Mouse (Mus musculus): ENCODE data around the gene Phf24. TPM values are rescaled to one million over a fixed set of nuclear protein-coding genes. Genes with fewer than 3 reads are reported as not detected.
A peak's percentile ranks its signal among the peaks of the same experiment; 100 is the strongest.

Gene Phf24
- total RNA-seq, 2 experiments from 2014 or later = 6.5 to 7.7 TPM

DNA sequence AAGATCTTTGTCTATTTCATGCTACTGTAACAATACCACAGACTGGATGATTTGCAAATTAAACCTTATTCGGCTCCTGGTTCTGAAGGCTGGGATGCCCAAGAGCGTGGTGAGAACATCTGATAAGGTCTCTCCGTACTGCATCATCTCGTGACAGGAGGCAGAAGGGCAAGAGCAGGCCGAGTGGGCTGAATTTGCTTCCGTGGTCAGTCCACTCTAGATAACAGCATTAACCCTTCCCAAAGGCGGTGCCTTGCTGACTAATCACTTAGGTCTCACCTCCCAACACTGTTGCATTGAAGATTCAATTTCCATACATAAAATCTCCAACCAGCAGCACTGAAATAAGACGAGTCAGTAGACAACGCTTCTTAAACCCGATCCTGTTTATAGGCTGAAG, 3.1 kb upstream of the Phf24 start:
- no peak for DNase-seq

DNA sequence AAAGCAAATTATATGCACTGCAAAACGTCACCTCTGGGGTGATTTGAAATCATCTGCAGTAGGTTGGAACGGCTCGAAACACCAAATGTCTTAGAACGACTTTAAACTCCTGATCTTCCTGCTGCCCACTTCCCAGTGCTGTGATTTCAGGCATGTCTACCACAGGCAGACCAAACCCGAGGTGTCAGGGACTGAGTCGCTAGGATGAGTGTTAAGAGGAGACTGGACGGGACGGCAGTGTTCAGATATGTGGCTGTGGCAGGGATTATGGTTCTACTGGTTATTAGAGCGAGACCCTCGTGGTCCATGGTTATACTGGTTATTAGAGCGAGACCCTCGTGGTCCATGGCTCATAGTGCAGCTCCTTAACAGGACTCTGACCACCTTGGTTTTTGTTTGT, 1.1 kb upstream of the Phf24 start:
- no peak for DNase-seq

DNA sequence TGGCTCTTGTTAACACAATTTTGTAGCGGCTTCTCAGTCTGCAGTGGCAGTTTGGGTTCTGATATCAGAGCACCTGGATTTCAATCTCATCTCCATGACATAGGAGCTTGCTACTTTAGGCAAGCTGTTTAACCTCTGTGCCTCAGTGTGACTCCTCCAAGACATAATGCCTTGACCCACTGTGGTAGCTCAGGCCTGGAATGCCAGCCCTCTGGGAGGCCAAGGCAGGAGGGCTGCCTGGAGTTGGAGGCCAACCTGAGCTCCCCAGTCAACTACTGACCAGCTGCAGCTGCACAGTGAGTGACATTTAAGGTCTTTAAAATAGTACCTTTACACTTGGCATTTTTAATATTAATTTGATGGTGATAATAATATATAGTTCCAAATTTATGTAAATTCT, 494 bp upstream of the Phf24 start:
- DNase-seq = no peak

DNA sequence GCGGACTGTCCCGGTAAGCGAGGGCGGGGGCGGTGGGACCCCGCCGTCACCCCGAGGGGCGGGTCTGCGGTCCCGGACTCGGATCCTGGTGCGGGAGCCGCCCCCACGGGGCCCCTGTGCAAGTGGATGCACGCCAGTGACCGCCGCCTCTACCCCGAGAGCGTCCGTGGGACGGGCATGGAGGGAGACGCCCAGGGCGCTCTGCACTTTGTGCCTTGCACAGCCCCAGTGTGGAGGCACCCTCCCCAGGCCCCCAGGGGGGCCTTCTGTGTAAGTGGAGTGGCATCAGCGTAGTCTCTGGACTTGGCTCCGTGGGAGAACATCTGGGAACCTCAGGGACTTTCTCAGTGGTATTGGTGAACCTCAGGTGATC, 928 bp downstream of the Phf24 start:
- DNase-seq = peak in 1 of 2 experiments; percentile 11

DNA sequence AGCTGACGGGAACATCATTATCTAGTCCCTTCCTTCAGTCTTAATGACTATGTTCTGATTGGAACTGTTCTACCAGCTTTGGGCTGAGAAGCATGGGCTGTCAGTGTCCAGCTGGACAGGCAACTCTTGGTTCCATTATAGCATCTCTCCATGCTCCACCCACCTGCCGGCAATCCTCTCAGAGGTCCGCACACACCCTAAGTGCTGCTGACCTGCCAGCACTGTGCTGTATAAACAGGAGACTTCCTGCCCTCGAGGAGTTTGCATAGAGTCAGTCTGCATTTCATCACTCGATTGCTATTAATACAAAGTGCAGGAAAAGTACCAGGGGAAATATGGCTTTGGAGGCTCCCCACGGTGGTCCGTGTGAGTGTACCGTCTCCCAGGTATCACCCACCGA, 4.3 kb downstream of the Phf24 start:
- no peak for DNase-seq

DNA sequence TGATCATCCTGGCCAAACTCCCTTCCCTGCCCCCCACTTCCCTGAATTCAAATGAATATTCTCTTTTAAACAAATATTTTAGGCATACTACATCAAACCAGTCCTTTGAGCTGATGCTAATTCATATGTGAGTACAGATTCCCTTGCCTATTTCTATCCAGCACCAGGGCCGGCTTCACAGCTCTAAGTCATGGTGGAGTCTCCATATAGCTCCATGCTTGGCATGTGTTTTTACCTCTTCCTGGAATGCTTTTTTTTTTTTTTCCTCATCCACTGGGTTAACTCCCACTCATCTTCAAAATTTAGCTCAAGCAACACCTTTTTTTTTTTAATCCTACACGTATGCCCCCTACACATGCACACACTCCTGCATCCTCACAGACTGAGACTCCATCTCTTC, 5.1 kb downstream of the Phf24 start:
- no peak for DNase-seq

DNA sequence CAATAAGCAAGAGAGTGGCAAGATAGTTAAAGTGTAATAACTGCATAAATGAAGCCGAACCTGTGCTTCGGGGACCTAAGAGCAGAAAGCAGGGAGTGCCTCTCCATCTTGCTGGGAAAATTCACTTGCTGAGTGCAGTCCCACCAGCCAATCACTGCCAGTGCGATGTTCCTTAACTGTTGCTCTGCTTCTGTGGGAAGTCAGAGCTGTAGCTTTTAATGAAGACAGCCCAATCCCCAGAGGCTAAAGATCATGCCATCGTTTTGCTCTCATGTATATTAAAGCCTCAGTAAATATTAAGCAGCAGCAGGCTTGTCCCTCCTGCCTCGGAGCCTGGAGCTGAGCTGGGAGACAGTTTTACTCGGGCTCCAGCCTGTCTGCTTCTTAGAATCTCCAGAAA, 5.6 kb downstream of the Phf24 start:
- no peak for DNase-seq

DNA sequence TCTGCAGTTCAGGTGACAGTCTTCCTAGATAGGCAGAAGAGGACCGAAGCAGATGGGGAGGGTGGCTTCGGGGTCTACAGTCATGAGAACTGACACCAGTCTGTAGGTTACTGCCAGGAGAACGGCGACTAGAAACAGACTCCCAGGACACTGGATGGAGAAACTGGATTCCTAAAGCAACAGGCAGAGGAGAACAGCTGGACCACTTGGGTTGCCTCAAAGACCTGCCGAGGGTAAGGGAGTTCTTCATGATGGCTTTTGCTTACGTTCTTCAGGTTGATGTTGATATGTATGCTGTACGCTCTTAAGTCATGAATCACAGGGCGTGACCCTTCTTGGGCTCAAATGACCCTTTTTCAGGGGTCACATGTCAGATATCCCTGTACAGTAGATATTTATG, 6.0 kb downstream of the Phf24 start:
- DNase-seq = no peak

DNA sequence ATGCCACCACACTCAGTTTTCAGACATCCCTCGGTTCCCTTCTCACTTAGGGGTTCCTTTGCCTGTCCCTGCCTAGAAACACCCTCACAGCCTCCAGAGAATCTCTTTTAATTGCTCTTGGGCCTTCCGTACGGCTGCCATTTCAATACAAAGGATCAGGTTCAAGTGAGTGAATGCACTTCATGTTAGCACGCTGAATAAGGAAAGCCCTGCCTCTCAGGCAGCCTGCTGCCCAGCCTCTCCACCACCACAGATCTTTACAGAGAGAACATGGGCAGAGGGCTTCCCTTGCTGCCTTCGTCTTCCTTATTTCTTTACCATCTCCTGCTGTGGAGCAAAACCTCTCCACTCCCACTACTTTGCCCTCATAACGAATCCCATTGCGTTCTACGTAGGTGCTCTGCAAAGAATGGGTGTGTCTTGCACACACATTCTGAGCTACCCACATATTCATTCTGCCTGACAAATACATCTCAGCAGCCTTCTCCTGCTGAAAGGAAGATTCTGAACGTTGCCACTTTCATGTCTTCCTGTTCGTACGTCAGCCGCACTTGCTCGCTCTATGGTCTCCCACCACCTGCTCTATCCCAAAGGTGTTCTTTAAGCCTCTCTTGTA, 7.7 kb downstream of the Phf24 start:
- no peak for DNase-seq

DNA sequence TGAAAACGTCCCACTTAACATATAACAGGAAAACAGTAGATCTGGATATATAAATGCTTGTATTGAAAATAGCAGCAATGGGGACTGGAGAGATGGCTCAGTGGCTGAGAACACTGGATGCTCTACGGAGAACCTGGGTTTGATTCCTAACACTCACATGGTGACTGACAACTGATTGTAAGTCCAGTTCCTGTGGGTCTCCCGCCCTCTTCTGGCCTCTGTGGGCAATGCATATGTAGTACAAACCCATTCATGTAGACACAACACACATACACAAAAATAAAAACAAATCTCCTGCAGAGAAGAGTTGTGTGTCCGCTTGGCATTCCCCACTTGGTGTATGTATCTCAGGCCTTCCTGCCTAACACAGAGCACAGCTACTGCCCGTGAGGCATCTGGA, 11.7 kb downstream of the Phf24 start:
- DNase-seq = no peak

DNA sequence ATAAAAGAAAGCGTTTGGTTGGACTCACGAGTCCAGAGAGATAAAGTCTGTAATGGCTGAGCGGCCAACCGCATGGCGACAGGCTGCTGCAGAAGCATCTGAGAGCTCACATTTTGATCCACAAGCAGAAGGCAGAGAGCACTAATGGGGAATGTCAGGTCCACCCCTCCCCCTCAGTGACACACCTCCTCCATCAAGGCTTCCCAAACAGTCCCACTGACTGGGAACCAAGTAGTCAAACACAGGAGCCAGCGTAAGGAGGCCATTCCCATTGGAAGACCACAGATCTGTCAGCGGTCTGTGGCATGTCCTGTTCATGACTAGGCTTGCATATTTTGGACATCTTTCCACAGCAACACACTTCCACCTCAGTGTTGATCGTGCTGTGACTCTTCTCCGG, 12.5 kb downstream of the Phf24 start:
- no peak for DNase-seq

DNA sequence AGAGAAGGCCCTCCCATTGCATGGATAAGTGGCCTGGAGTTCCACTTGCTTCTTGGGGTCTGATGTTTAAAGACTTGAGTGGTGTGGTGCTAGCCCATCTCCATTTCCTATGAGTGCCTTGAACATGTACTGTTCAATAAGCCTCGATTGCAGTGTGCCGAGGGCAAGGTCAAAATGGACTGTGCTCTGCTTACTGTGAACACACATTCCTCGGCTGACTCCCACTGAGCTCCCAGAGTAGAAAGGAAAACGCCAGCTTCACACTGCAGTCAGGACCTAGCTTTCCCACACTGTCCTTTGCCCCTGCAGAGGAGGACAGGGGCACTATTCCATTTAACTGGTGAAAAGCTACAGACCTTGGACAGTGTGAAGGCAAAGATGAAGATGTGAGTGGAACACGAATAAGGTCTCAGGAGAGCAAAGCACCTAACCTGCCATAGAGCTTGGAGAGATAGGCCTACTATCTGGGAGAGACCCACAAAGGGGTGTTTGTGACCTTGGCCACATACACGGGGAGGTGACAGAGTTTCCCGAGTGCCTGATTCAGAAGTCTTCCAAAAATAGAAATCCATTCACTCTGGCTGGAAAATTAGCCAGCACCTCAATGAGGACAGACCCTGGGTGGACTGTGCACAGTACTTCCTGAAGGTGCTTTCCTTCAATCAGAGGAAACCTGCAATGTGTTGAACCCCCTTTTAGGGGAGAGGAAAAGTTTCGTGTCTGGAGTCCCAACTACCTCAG, 15.9 kb downstream of the Phf24 start:
- peak; percentile 38 to 40 for DNase-seq

DNA sequence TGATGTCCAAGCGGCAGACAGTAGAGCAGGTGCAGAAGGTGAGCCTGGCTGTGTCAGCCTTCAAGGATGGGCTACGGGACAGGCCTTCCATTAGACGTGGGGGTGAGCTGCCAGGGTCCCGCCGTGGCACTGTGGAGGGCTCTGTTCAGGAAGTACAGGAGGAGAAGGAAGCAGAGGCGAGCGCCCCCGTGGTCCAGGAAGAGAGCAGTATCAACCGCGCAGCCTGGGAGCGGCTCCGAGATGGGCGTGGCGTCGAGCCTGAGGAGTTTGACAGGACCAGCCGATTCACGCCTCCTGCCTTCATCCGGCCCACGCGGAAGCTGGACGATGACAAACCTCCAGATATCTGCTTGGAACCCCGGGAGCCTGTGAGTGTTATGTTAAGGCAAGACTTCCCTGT, 17.2 kb downstream of the Phf24 start:
- DNase-seq = peak; percentile 79

DNA sequence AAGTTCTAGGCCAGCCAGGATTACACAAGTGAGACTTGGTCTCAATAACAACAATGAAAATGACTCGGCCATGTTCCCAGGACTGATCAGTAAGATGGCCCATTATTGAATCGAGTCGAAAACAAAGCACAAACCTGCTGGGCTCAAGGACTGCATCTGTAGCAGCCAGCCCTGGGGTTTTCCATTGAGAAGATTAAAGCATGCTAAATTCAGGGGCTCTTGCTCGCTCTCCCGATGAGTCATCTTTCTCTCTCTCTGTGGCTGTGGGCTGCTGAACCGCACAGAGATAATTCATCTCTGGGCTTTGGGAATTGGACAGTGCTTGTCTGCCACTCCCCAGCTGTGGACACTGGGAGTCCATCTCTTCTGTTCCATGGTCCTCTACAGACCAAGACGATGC, 24.9 kb downstream of the Phf24 start:
- DNase-seq = no peak

DNA sequence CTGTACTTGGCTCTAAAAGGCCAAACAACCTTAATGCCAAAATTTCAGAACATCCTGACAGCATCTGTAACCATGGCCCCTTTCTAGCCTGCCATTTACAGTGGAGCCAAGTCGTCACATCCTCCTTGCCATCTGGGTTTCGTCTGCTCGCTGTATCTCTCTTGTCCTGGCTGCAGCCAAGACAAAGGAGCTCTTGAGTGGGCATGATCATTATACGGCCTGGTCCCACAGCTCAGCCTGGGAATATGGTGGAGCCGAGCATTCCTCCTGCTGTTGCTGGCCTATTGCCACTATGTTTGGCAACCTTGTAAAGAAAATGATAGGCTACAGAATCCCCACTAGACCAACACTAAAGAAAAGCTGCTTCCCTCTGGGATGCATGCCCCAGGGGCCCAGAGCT, 26.9 kb downstream of the Phf24 start:
- DNase-seq = no peak

DNA sequence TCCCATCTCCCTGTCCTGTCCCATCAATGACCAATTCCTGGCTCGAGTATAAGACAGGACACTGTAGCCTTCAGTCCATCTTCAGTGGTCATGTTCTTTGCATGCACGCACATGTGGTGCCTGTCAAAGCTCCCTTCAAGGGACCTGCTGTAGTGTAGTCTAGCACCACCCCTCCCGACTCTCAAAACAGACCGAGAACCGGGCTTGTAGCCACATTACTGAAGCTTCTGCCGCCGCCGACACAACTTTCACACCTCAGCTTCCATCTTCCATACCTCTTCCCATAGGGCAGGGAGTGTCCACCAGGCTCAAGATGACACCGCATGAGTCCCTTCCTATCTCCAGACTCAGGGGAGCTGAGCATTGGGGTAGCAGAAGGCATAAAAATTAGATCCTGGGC, 27.7 kb downstream of the Phf24 start:
- no peak for DNase-seq

DNA sequence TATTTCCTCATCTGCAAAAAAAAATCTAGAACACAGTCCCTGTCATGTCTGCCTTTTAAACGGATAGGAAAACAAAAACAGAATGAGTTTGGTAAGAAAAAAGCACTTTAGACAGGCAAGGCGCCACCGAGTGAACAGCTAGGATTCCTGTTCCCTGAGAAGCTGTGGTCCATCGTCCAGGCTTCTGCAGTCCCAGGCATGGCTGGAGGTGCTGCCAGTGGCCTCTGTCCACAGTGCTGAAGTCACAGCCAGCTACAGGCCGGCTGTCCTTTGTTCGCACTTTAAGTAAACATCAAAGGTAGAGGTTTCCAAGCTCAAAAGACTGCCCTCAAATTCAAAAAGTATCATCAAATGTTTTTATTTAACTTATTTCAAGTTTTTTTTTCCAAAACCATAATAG, 28.6 kb downstream of the Phf24 start:
- peak in 1 of 2 experiments; percentile 36 for DNase-seq

DNA sequence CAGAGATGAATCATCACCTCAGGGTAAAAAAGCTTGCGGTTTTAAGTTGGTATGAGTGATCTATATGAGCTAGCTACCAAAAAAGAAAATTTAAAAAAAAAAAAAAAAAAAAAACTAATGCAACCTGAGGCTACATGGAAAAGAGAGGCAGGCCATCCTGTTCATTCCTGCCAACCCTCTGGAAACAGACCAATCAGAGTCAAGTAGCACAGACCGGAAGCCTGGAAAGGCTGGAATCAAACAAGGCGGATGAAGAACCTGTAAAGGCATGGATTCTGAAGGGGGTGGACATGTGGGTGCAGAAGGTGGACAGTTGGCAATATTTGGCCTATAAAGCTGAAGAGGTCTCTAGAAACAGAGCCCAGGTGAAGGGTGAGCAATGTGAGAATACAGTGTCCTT, 29.0 kb downstream of the Phf24 start:
- no peak for DNase-seq

DNA sequence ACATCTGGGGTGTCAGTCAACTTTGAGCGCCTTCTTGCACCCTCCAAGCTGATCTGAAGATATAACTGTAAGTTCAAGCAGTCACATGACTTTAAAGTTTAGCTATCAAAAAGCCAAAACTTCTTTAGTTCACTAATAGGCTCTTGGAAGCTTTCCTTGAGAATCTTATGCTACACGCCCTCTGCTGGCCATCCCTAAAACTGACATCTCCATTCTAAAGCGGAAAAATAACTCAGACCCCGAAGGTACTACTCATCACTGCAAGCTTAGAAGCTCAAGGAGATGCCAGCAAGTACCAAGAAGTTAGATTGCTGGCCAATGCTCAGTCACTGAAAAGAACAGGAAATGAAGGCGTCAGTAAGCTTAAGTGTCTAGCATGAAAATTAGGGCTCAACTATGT, 29.5 kb downstream of the Phf24 start:
- DNase-seq = peak in 1 of 2 experiments; percentile 79

DNA sequence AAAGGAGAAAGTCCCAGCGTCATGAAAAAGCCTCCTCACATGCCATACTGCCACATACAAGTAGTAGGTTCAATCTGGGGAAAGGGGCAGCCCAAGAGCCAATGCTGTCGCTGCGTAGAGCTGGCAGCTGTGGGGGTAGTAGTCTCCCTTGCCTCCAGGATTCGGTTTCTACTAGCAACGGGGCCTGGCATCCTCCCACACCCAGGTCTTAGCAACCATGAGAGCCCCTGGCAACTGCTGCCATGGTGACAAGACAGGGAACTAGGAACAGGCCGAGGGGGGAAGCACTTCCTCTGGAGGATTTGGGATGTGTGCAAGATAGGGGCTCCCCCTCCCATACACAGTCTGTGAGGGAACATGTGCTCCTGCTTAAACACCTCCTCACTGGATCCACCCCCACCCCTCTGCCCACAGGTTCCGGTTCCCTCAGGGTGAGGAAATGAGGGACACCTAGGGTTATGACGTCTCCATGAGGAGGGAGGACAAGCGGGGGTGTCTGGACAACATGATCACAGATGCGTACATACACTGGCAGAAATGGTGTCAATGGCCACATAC, 30.4 kb downstream of the Phf24 start:
- DNase-seq = no peak

DNA sequence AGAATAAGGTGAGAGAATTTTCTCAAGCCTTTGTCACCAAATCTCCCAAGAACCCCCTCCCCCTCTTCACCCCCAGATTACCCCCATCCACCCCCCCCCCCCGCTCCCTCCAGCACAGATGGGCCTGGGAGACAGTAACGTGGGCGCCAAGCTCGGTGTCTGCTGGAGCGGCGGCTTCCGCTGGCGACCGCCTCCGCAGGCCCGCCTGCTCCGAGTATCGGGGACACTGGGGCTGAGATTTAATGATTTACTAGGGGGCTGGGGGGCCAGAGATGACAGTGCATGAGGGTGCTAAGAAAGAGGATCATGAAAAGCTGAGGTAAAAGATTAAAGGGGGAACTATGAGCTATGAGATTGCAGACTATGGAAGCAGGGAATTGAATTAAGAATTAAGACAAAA, 32.1 kb downstream of the Phf24 start:
- DNase-seq = no peak

DNA sequence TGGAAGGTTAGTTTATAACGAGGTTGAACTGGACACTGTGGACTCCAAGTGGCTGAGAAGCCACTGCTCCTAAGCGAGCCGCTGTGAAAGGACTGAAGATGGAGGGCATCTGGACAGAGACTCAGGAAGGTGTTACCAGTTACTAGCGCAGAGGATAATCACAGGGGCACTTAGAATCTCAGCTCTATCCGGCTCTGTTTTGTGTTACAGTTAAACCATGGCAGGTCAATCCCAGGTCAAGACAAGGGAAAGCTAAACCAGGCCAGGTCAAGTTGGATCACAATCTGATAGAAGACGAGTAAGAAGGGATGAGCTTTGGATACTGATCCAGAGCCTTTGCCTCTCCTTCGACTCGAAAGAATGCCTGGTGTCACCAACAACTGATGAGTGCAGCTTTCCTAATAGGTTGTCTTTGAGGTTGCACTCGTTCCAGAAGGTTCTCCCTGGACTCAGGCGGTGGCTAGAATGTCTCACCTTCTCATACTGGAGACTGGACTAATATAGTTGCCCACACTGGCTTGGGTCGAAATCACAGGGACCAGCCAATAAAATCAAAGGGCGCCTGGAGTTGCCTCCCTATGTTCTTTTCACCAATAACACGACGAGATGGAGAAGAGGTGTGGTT, 32.7 kb downstream of the Phf24 start:
- no peak for DNase-seq

DNA sequence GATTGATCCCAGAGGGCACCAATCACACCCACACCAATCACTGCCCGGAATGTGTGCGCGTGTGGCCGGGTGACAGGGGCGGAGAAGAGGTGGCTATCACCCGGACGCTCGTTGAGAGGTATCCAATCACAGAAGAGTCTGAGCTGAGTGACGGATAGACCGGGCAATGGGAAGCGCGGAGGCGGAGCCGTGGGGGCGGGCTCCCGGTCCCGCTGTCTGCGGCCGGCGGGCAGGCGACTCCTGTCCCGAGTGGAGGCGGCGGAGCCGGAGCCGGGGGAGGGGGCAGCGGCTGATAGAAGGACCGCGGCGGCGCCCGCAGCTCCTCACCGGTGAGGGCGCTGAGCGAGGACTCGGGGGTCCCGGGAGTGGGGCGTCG, 33.2 kb downstream of the Phf24 start, which contains the start of gene Dnajb5:
Gene Dnajb5, plus strand, starts transcription at position 139 of the 376 bp plus-strand sequence.
- DNase-seq = peak; percentile 99
